Mouse (Mus musculus) forebrain, embryonic 11.5 days (tissue): ENCODE measurements around the gene Zfand6. TPM values are rescaled to one million over a fixed set of nuclear protein-coding genes. Genes with fewer than 3 reads are reported as not detected.

Experiments used
- ATAC-seq: fragments of 200-750 bp; cut with Nextera tagmentation; replicated peaks from 2 replicates; pipeline ENCODE4 v1.8.0; 2017; ENCODE audit warnings: moderate TSS enrichment; ENCODE audit not compliant: low FRiP score
- DNase-seq: peaks from one replicate; pipeline ENCODE4 v3.0.0-alpha.2; 2017; ENCODE audit warnings: low spot score
- H3K27ac ChIP-seq: fragments of 300-500 bp; sonication (generic); 2 replicates; pipeline ENCODE4 v1.5.1; 2014; ENCODE audit warnings: low read depth, low read length
- H3K27me3 ChIP-seq: fragments of 300-500 bp; sonication (generic); 2 replicates; pipeline ENCODE4 v1.6.1; 2014; ENCODE audit warnings: mild to moderate bottlenecking, low read length, mixed read lengths; ENCODE audit not compliant: control insufficient read depth, insufficient read depth
- H3K36me3 ChIP-seq: fragments of 300-500 bp; sonication (generic); 2 replicates; pipeline ENCODE4 v1.6.1; 2014; ENCODE audit warnings: mild to moderate bottlenecking, low read length, moderate library complexity, mixed read lengths; ENCODE audit not compliant: control insufficient read depth, insufficient read depth
- H3K4me1 ChIP-seq: fragments of 300-500 bp; sonication (generic); replicated peaks from 2 replicates; pipeline ENCODE4 v1.6.1; 2014; ENCODE audit warnings: low read length, mixed read lengths; ENCODE audit not compliant: control insufficient read depth, insufficient read depth
- H3K4me2 ChIP-seq: fragments of 300-500 bp; sonication (generic); 2 replicates; pipeline ENCODE4 v1.6.1; 2014; ENCODE audit warnings: low read depth, mild to moderate bottlenecking, low read length, moderate library complexity, mixed read lengths; ENCODE audit not compliant: severe bottlenecking
- H3K4me3 ChIP-seq: fragments of 300-500 bp; sonication (generic); 2 replicates; pipeline ENCODE4 v1.5.1; 2014; ENCODE audit warnings: low read depth, low read length
- H3K9ac ChIP-seq: fragments of 300-500 bp; sonication (generic); 2 replicates; pipeline ENCODE4 v1.6.1; 2014; ENCODE audit warnings: low read length
- H3K9me3 ChIP-seq: fragments of 300-500 bp; sonication (generic); 2 replicates; pipeline ENCODE4 v1.6.1; 2016; ENCODE audit warnings: low read length, mixed read lengths; ENCODE audit not compliant: control insufficient read depth
- WGBS: fragments of 180-500 bp; shearing (Covaris S2); extraction: QIAGEN DNeasy Blood & Tissue Kit; methylation state at CpG from one replicate; pipeline ENCODE4 v1.1.7; 2014; 5-methylcytosine and 5-hydroxymethylcytosine counted together
- polyA plus RNA-seq: library from polyadenylated mRNA; unstranded; fragments of >200 nt; fragmentation: Nextera tagmentation; extraction: Ambion mirVana; gene quantifications from 2 replicates; pipeline ENCODE4 v1.2.1, GENCODE M21; 2014

Zfand6 gene
- polyA plus RNA-seq, 1 experiment from 2014 or later, result 208 TPM

DNA sequence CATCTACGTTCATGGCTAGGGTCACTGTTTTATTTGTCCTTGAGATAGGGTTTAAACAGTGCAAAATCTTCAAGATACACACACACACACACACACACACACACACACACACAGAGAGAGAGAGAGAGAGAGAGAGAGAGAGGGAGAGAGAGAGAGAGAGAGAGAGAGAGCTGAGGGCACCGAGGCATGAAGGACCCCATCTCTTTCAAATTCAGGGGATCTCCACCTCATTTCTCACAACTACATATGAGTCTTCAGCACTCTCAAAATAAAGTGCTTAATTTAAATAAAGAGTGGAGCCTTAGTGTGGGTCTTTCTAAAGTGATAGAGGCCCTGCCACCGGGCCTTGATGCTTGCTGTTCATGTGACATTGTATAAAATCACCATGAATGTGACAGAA, 93.8 kb downstream of the Zfand6 start:
- Histone ChIP-seq H3K4me1 (no peaks in the 10 kb centered on the region), H3K27ac (no peak overlapping the region), H3K4me2 (no peak overlapping the region), H3K4me3 (no peak overlapping the region), H3K27me3 (no peaks in the 10 kb centered on the region), H3K36me3 (no peaks in the 10 kb centered on the region), H3K9ac (no peak overlapping the region), H3K9me3 (no peaks in the 10 kb centered on the region)
- no peak for DNase-seq
- ATAC-seq, result no peak
- WGBS, result 85% methylated on average over 3 of the region's 3 CpGs

DNA sequence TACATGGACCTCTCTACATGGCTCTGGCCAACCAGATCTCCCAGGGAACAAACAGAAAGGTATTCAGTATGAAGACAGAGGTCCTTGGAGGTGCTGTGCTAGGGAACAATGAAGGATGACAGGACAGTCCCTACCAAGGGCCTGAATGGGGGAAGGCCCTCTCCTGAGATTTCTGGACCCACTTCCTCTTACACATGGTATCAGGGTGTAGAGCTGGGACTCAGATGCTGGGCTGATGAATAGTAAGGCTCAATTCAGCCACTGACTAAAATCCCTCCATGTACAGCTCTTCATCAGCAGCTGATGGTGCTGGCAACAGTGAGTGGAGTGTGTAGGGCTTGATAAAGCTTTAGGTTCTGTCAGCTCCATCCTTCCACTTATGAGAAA, 94.8 kb downstream of the Zfand6 start:
- Histone ChIP-seq H3K27me3 (no peaks in the 10 kb centered on the region), H3K36me3 (no peaks in the 10 kb centered on the region), H3K4me1 (no peaks in the 10 kb centered on the region), H3K4me3 (no peak overlapping the region), H3K4me2 (no peak overlapping the region), H3K27ac (no peak overlapping the region), H3K9ac (no peak overlapping the region), H3K9me3 (no peaks in the 10 kb centered on the region)
- DNase-seq, result no peak
- peak; percentile 49 for ATAC-seq

DNA sequence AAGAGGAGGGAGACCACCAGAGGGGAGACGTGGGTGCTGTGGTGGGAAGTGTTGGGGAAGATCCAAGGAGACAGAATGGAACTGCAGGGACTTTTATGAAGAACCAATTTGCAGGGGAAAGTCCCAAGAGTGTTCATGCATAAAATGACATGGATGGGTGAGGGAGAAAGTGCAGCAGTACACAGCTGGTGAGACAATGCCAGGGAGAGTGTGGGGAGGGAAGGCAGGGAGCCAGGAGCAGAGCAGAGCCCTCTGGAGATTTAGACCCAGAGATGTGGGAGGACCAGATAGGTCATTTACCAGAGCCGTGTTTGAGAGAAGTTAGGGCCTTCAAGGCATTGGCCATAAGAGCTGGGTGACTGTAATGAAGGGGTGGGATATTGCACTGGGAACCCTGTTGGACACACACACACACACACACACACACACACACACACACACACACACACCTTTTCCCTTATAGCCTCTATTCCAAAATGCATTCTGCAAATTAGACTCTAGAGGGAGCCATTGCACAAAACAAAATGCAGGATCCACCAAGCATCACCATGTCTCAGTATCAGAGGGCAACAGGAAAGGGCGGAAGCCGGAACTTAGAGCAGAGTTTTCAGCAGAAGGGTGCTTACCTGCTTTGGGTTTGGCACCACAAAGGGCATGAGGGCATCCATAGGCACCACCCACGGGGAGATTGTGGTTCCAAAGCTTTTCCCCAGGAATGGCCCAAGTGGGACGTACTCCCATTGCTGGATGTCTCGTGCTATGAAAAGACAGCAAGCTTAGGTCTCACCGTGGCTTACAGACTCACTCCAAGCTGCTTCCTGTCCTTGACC, 95.5 kb downstream of the Zfand6 start:
- Histone ChIP-seq H3K9ac (no peak overlapping the region), H3K4me2 (no peak overlapping the region), H3K36me3 (no peaks in the 10 kb centered on the region), H3K27ac (no peak overlapping the region), H3K27me3 (no peaks in the 10 kb centered on the region), H3K4me1 (no peaks in the 10 kb centered on the region), H3K4me3 (no peak overlapping the region), H3K9me3 (no peaks in the 10 kb centered on the region)
- WGBS, result 50% methylated on average over 8 of the region's 8 CpGs
- no peak for DNase-seq
- peak; percentile 83 for ATAC-seq

DNA sequence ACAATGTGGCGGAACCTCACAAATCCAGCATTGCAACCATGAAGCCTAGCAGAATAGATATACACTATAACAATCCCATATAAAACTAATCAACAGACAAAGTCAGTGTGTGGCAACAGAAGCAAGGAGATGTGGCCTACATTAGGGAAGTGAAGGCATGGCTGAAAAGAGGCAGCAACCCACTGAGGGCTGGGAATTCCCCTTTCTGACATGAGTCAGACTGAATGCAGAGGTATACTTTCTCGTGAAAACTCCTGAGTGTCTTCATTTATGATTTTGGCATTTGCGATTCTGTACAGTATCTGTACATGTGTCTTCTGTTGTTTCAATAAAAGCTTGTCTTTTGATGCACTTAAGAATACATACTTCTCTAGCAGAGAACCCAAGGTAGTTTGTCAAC, 98.4 kb downstream of the Zfand6 start:
- H3K9ac ChIP-seq, result no peak overlapping the region
- no peaks in the 10 kb centered on the region; the same call in 1 of the 2 replicates for H3K4me1 ChIP-seq
- ATAC-seq (no peak), DNase-seq (no peak)
- H3K4me2 ChIP-seq, result no peak overlapping the region
- 90% methylated on average over 3 of the region's 3 CpGs for WGBS
- H3K4me3 ChIP-seq, result no peak overlapping the region
- no peaks in the 10 kb centered on the region for H3K9me3 ChIP-seq
- H3K36me3 ChIP-seq, result no peaks in the 10 kb centered on the region
- no peaks in the 10 kb centered on the region for H3K27me3 ChIP-seq
- no peak overlapping the region for H3K27ac ChIP-seq

DNA sequence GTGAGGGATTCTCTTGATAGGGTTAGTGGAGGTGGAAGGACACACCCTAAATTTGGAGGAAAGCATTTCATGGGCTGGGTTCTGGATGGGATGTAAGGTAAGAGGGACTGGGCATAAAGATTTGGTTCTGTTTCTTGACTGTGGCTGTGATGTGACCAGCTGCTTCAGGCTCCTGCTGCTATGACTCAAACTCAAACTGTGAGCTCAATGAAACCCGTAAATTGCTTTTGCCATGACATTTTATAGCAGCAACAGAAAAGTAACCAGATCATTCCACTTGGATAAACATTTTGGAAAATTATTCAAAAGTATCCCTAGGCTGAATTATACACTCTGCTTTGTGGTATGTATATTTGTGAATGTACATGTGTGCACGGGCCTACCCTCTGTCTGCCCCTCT, 99.1 kb downstream of the Zfand6 start:
- no peak overlapping the region for H3K4me2 ChIP-seq
- 94% methylated on average over 2 of the region's 2 CpGs for WGBS
- H3K27ac ChIP-seq, result no peak overlapping the region
- no peak for DNase-seq
- H3K27me3 ChIP-seq, result no peaks in the 10 kb centered on the region
- no peak for ATAC-seq
- no peaks in the 10 kb centered on the region for H3K9me3 ChIP-seq
- no peak overlapping the region for H3K4me3 ChIP-seq
- no peaks in the 10 kb centered on the region for H3K36me3 ChIP-seq
- no peaks in the 10 kb centered on the region; the same call in 1 of the 2 replicates for H3K4me1 ChIP-seq
- H3K9ac ChIP-seq, result no peak overlapping the region

DNA sequence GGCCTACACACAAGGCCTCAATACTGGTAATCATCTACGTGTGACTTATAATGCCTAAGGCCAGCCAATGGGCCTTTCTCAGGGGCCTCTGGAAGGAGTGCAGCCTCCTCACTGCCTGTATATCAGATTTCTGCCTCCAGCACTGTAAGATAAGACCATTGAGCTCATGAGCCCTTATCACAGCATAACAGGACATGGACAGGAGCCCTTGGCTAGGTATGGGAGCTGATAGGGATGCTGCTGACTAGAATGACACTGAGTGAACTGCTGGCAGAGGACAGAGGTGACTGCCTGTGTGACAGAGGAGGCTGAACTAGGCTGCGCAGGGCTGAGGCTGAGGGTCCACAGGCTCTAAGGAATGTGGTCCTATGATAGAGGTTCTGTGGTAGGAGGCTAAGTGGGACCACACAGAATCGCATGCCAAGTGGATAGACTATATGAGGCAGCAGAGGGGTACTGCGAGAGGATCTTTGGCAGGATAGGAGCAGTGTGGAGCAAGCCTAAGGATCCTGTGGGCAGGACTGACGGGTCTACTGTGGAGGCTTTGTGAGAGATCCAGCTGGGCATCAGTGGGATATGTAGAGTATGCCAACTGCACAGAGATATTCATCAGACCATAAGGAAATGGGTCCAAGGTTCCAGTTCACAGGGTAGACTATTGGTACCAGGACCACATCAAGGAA, 102.5 kb downstream of the Zfand6 start:
- no peaks in the 10 kb centered on the region for H3K27me3 ChIP-seq
- H3K4me1 ChIP-seq, result no peaks in the 10 kb centered on the region; the same call in 1 of the 2 replicates
- no peaks in the 10 kb centered on the region for H3K36me3 ChIP-seq
- ATAC-seq, result peak; percentile 35; the same call in 1 of the 2 replicates
- H3K4me3 ChIP-seq, result no peak overlapping the region
- H3K27ac ChIP-seq, result peak overlapping the region; percentile 12; the same call in 1 of the 2 replicates
- WGBS, result 89% methylated on average over 5 of the region's 5 CpGs
- no peak overlapping the region for H3K9ac ChIP-seq
- no peak overlapping the region for H3K4me2 ChIP-seq
- H3K9me3 ChIP-seq, result no peaks in the 10 kb centered on the region
- no peak for DNase-seq

DNA sequence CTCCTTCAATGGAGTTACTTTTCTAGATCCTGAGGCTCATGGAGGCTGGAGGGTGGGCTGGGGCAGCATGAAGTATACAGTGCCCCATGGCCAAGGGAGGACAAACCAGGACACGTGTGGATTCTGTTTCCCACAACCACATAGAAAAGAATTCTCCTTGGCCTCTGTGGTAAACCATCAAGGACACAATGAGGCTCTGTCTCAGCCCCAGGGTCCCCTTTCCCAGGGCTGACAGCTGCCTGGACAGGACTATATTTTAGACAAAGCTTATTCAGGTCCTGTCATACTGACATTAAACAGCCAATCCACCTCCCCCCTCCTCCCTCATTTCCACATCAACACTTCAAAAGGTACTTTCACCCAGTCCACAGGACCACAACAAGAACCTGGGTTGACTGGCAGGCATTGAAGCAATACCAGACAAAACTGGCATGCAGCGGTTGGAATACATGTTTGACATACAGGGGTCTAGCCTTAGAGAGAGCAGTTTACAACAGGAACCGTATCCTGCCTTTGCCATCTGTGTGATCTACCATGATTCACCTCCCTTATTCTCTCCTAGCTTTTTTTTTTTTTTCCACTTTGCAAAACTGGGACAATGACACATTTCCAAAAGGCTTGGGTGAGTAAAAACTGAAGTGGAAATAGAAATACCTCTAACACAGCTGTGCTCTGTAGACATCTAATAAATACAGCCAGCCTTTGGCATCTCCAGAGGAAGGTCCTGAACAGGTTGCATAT, 103.2 kb downstream of the Zfand6 start:
- Histone ChIP-seq H3K9me3 (no peaks in the 10 kb centered on the region), H3K4me2 (no peak overlapping the region), H3K36me3 (no peaks in the 10 kb centered on the region), H3K4me1 (no peaks in the 10 kb centered on the region; the same call in 1 of the 2 replicates), H3K27me3 (no peaks in the 10 kb centered on the region), H3K9ac (no peak overlapping the region), H3K4me3 (no peak overlapping the region), H3K27ac (no peak overlapping the region; the same call in 1 of the 2 replicates)
- ATAC-seq, result peak; percentile 62
- 54% methylated on average over 3 of the region's 3 CpGs for WGBS
- no peak for DNase-seq

DNA sequence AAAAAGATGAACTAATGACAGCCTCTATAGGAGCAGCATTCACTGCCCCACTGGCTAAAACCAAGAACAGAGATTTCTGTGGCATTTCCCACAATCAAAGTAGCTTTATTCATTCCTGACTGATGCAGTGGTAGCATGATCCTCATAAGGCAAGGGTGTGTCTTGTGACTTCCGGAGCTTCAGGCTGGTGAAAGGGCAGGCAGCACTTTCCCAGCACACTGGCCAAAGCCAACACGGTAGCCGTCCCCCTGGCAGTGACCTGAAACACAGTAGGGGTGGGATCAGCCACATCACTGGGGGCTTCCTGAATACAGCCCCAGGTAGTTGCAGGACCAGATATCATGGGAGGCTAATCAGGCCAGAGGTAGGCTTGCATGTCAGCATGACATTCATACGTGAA, 104.7 kb downstream of the Zfand6 start:
- H3K27ac ChIP-seq, result no peak overlapping the region
- H3K9me3 ChIP-seq, result no peaks in the 10 kb centered on the region
- H3K4me1 ChIP-seq, result no peaks in the 10 kb centered on the region; the same call in 1 of the 2 replicates
- DNase-seq (no peak), ATAC-seq (no peak)
- H3K9ac ChIP-seq, result no peak overlapping the region
- H3K4me2 ChIP-seq, result no peak overlapping the region
- no peak overlapping the region for H3K4me3 ChIP-seq
- no peaks in the 10 kb centered on the region for H3K36me3 ChIP-seq
- WGBS, result 87% methylated on average over 4 of the region's 4 CpGs
- H3K27me3 ChIP-seq, result no peaks in the 10 kb centered on the region
